Mouse (Mus musculus) retina, adult 2 months (tissue): ENCODE data around the gene Olfr12.

Experiments used
- DNase-seq: peaks from one replicate; pipeline ENCODE4 v3.0.0-alpha.2; 2012; ENCODE audit warnings: low read depth, low spot score

Olfr12 gene

GRCm38 (mm10) chr1:92617488-92617887, at the start of gene Olfr12:
Gene Olfr12 (plus strand): TSS chr1:92617788.
- DNase-seq, result no peak

- no peak for DNase-seq
Measured at GRCm38 (mm10) chr1:92571022-92571421, 46.6 kb upstream of the Olfr12 start, which contains the start of gene Olfr1413. Gene Olfr1413 (plus strand): TSS chr1:92571322.

GRCm38 (mm10) chr1:92585479-92585878, 32.1 kb upstream of the Olfr12 start, which contains the start of gene Olfr1412:
Gene Olfr1412 (plus strand): TSS chr1:92585779.
- no peak for DNase-seq

DNA sequence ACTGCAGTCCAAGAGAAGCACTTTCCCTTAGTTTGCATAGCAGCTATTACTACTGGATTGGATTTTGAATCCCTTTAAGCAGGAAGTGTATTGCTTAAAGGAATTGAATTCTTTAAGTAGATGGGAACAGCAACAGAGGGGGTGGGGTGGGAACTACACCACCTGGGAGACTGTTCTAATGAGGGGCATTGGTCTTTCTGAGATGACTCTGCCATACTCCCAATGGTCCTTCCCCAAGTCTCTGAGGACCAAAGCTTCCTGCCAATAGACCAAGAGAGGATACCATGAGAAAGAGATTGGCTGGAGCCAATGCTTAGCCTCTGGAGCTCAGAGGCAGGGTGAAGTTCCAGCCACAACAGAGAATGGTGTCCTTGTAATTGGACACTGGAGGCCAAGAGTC, 23.5 kb upstream of the Olfr12 start, which contains the start of gene Olfr1411:
Olfr1411 (plus strand) TSS at position 301 of the 400 bp plus-strand sequence.
- DNase-seq, result no peak

- no peak for DNase-seq
Measured at GRCm38 (mm10) chr1:92596019-92596418, 21.6 kb upstream of the Olfr12 start.

DNA sequence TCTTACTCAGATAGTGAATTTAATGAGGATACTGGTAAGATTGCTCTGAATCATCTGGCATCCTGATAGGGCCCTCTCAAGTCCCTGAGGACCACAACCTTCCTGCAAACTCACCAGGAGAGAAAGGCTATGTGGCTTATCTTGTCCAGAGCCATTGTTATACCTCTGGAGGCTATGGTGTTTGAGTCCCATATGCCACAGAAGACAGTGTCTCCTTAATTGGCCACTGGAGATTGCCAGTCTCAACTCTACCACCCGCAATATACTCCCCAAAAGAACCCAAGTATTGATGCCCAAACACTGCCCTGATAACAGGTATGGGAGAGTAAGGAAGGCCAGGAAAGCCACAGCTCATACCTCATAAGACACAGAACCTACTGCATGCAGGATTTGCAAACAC, 12.1 kb upstream of the Olfr12 start, which contains the start of gene Olfr1410:
Olfr1410 (plus strand) TSS at position 301 of the 400 bp plus-strand sequence.
- DNase-seq, result no peak

- DNase-seq, result no peak
Measured at GRCm38 (mm10) chr1:92607711-92608110, 9.9 kb upstream of the Olfr12 start.

GRCm38 (mm10) chr1:92611008-92611407, 6.6 kb upstream of the Olfr12 start:
- DNase-seq, result peak; percentile 22

DNA sequence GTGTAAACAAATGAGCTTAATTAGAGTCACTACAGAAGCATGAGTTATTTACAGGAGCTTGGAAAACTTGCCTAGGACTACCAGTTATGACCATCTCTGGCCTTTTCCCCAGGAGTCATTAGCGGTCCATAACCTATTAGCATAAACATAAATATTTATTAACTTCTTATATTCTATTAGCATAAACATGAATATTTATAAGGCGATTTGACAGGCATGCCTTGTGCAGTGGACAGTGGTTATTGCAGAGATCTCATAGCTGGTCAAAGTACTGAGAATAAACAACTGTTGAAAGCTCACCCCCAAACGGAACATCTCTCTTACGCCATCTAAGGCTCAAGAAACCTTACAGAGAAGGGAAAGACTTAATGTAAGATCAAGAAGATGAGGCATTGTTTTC, 4.4 kb upstream of the Olfr12 start:
- no peak for DNase-seq

DNA sequence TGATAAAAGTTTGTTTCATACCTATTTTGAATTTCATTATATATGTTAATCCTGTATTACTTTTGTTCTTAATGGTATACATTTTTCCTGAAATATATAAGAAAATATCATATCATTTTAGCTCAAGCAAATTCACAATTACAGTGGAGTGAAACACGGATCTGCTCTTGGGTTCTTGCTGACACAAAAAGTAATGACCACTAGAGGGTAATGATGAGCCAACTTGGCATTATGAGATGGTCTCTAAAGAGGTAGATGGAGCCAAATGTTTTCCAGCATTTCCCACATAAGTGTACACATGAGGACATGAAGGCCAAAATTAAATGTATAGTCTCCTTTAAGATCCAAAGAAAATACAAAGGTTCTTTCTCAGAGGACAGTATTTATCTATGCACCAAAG, 3.1 kb upstream of the Olfr12 start:
- peak; percentile 8 for DNase-seq

DNA sequence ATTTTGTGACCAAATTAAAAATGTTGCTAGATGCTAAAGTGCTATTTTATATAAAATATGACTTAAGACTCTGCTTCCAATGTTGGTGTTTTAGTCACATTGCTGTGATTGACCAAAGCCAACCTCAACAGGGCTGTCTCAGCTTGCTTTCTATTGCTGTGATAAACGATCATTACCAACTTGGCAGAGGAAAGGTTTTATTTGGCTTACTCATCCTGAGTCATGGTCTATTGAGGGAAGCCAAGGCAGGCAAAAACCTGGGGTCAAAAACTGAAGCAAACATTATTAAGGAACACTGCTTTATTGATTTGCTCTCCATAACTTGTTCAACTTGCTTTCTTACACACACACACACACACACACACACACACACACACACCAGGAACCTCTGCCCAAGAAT, 1.5 kb upstream of the Olfr12 start:
- no peak for DNase-seq

GRCm38 (mm10) chr1:92618360-92618759, 772 bp downstream of the Olfr12 start:
- DNase-seq, result no peak

GRCm38 (mm10) chr1:92628227-92628626, 10.6 kb downstream of the Olfr12 start:
- no peak for DNase-seq

DNA sequence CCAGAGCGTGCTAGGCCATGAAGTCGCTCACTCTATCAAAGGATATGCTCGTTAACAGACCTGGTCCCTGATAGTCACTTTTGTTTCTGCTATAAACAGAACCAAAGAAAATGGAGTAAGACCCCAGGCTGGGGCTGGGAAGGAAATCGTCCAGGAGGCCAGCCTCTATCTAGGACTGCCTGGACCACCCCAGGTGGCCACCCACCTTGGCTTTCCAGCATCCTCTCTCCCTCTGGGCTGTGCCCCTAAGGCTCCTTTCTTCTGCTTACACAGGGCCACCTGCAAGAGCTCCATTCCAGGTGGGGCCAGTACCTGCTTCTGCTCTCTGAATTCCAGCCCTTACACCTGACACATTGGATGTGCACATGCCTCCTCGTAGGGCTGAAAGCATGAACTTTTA, 14.6 kb downstream of the Olfr12 start:
- no peak for DNase-seq

DNA sequence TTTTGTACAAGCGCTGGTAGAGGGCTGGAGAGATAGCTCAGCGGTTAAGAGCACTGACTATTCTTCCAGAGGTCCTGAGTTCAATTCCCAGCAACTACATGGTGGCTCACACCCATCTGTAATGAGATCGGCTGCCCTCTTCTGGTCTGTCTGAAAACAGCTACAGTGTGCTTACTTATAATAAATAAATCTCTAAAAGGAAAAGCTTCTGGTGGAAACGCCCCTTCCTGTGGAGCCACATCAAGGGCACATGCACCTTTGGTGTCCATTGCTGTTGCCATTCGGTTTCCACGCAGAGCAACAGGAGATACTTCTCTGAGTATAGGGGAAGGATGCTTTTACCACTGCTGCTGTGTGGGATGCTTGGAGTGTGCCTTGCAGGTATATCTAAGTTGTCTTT, 15.4 kb downstream of the Olfr12 start:
- no peak for DNase-seq

DNA sequence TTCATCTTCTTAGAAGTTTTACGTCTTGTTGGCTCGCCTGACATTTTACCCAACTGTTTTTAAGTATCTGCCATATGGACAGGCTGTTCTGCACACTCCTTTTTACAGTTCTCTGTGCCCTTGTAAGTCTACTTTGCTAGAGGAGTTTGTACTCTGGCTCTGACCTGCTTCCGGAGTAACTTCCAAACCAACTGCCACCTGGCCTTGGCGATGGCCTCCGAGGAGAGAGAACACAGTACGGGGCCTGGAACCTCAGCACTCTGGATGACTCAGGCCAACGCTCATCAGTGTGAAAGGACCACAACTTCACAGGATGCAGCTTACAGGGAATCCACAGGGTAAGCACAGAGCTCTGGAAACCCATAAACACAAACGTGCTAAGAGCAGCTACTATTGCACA, 16.1 kb downstream of the Olfr12 start:
- DNase-seq, result no peak

DNA sequence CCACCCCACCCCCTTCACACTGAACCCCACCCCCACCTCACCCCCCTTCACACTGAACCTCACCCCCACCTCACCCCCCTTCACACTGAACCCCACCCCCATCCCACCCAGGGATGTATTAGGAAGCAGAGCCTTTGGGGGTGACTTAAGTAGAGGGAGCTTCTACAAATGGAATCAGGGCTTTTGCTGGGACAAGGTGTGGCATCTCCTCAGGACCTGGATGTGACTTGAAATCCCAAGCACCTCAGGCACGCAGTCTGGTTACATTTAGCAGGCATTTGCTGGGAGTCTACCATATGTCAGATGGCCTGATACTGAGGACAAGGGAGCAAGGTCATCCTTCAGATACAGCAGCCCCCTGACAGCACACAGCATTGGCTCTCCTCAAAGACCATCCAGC, 17.0 kb downstream of the Olfr12 start:
- DNase-seq, result no peak

DNA sequence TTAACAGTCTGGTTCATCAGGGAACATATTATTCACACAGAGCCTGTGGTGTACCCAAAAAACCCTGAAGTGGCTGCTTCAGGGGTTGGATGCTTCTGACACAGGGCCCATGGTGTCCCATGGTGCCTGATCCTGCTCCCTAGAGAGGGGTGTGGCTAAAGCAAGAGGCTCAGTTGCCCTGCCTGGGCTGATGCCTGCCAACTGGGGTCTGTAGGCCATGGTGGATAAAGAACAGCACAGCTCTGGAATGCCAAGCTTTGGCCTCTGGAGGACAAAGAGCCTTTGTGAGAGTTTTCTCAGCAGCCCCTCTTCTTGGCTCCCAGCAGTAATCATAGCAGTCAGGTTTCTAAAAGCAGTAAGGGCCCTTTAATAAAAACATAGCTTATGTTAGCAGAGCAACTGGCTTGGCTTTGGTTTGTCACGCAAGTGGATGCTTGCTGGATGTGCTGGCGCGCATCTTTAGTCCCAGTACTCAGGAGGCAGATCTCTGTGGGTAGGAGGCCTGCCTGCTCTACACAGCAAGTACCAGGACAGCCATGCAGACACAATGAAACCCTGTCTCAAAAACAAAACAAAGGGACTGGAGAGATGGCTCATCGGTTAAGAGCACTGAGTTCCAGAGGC, 17.5 kb downstream of the Olfr12 start:
- no peak for DNase-seq

DNA sequence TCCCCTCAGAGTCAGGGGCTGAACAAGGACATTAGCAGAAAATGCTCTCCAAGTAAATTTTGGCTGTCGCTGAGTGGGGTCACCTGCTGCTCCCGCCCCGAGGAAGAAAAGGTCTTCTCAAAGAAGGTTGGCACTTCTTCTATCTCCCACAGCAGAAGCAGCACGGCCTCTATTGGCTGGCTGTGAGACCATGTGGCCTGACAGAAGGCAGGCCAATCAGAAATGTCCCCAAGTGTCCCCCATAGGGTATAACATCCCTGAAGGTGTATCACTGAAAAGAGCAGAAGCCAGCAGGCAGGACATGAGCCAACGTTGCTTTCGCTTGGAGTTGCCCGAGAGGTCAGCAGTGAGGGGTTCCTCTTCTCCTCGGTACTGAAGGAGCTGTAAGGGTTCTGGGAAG, 18.4 kb downstream of the Olfr12 start:
- no peak for DNase-seq

GRCm38 (mm10) chr1:92636676-92637075, 19.1 kb downstream of the Olfr12 start:
- DNase-seq, result no peak

GRCm38 (mm10) chr1:92637501-92638172, 20.0 kb downstream of the Olfr12 start:
- no peak for DNase-seq

DNA sequence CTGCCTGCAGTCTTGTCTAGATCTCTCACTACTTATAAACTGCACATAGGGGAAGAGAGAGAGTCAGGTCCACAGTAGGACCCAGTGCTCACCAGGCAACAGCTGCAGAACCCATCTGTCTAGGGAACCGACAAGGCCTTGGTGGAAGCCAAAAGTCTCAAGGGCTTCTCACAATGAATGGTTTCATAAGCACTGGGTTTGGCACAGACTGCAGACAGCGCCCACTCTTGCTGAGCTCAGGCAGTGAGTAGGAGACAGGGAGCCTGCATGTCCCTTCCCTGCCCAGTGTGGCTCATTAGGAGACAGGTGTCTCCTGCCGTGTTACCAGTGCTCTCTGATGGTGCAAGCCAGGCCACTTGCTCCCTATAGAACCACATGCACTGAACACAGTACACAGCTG, 20.6 kb downstream of the Olfr12 start:
- no peak for DNase-seq

GRCm38 (mm10) chr1:92638736-92639135, 21.1 kb downstream of the Olfr12 start:
- no peak for DNase-seq
